Mouse (Mus musculus): ENCODE measurements at regions not wholly inside any gene's neighbourhood (a gene's known extent, or its start where the extent isn't known, plus 50 kb on each side); places are given as distances from the start of the nearest gene placed in this dataset.

- no peak for TF ChIP-seq CTCF (IDR thresholded peaks at IDR 0.05; ENCODE audit: control insufficient read depth, insufficient read depth, insufficient replicate concordance, low read depth, low read length)
- no peak for TF ChIP-seq POLR2A (IDR thresholded peaks at IDR 0.05; ENCODE audit: control insufficient read depth, low read depth, low read length)
Observed at GRCm38 (mm10) chr16:9439891-9440290, 555.5 kb downstream of the Grin2a start.

All from testis, adult 2 months (tissue).